Mouse (Mus musculus) neural tube, embryonic 10.5 days (tissue): Measurements from ENCODE around the gene Fgd3.

ENCODE experiments used
- DNase-seq: peaks from one replicate; pipeline ENCODE4 v3.0.0-alpha.2; 2017; ENCODE audit warnings: low spot score; ENCODE audit errors: extremely low spot score

Gene Fgd3

DNA sequence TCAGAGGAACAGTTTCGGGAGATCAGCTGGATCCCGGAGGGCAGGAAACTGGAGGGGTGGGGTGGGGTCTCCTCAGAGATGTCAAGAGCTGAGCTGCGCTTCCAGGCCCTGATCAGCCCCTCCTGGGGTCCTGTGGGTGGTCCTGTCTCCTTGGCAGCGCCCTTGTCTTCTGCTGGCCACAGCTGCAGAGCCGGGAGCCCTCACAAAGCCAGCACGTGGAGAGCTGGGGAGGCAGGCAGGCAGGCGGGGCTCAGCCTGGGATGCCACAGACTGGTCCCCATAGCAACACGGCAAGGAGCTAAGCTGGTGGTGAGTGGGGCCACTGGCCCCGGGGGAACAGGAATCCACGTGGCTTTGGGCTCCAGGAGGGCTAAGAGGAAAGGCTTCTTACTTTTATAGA, at the start of gene Fgd3:
TSS of gene Fgd3 (minus strand) at position 272 of the 400 bp plus-strand sequence.
- DNase-seq = peak; percentile 83

DNA sequence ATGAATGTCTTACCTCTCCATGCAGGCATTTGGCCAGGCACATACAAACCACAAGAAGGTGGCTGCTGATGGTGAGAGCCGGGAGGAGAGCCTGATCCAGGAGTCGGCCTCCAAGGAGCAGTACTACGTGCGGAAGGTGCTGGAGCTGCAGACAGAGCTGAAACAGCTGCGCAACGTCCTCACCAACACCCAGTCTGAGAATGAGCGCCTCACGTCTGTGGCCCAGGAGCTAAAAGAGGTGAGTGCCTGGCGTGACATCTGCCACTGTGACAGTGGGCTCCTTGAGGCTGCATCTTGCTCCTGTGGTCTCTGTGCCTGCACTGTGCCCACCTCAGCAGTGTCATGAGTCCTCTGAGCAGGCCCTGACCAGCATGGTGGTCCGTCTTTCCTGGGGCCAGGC, 49.3 kb upstream of the Fgd3 start:
- DNase-seq = no peak

DNA sequence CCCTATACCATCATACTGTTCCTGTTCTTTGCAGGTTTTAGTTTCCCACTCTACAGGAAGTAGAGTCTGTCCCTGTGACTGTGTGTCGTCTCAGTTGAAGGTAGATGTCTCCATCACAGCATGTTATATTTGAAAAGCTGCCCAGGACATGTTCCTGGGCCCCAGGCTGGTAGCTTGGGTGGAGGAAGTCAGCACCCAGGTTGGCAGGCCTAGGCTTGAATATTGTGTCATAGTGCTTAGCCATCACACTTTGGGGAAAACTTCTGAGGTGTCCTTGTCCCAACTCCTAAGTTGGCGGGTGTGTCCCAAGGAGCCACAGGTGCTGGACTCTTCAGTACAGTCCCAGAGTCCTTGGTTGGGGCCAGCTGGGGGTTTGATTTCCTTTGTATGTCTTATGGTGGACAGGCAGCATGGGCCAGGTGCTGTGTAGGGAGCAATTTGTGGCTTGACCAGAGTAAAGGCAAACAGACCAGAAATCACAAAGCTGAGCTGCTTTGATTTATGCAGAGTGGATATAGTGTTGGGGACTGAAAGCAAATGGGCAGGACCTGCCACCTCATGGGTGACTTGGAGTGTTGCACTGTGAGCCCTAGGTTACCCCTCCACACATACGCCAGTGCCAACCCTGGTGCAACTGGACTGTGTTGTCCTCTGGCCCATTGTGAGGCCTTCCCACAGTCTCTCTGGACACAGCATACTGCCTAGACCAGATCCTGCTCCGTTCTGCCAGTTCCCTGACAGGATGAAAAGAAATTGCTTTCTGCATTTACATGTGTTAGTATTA, 47.7 kb upstream of the Fgd3 start:
- DNase-seq = no peak

GRCm38 (mm10) chr13:49364716-49365115, 44.6 kb upstream of the Fgd3 start:
- DNase-seq = no peak

- no peak for DNase-seq
Observed at GRCm38 (mm10) chr13:49362804-49363203, 42.7 kb upstream of the Fgd3 start.

DNA sequence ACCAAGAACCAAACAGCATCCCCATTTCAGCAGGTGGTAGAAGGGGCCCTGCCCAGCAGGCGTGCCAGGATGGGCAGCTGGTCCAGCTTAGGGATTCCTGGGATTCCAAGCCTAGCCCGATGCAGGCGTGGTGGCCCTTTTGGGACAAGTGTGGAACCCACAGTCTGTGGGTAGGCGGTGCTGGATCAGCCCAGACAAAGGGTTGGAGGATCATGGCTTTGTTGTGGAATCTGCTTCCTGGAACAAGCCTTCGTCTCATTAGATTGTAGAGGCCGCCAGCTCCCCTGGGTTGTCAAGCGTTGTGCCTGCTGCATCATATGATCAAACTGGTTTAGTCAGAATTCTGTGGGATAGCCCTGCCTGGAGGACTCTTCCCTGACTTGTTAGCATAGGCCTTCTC, 42.3 kb upstream of the Fgd3 start:
- DNase-seq = no peak

- DNase-seq = no peak
Observed at GRCm38 (mm10) chr13:49360906-49361406, 40.8 kb upstream of the Fgd3 start.

DNA sequence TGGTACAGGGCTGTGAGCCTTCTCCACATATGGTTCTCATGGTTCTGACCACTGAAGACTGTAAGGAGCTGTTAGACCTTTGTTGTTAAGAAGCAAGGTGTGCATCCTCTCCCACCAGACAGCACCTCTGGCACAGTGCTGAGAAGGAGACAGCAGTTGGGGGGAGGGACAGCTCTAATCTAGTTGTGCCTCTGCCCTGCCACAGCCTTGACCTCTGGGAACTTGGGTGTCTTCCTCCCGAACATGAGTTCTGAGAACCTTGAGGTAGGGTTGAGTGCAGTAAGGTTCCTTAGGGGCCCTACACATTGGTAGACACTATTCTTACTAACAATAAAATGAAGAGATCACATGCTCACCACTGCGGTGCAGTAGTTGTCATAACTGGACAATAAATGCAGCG, 38.1 kb upstream of the Fgd3 start:
- DNase-seq = no peak

DNA sequence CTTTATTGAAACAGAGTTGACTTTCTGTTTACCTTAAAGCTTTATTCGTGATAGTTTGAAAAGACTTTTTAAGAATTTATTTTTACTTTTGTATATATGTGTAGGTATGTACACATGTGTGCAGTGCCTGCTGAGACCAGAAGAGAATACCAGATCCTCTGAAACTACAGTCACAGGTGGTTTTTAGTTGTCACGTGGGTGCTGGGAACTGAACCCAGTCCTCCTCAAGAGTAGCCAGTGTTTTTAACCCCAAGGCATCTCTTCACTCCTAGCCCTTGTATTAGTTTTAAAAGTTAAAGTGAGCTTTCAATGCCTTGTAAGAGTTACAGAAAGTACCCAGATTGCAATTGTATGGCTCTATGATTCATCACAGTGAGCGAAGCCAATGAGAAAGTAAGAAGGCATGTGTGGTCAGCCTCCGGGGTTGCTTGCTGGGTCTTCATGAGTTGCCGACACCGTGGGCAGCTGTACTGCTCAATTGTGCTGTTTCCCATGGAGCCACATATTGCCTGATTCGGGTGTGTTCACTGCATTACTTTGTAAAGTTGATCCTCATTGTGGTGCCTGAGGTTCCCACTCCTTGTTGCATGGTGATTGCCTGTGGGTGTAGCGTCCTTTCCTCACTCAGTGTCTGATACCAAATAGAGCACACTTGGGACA, 37.4 kb upstream of the Fgd3 start:
- no peak for DNase-seq

DNA sequence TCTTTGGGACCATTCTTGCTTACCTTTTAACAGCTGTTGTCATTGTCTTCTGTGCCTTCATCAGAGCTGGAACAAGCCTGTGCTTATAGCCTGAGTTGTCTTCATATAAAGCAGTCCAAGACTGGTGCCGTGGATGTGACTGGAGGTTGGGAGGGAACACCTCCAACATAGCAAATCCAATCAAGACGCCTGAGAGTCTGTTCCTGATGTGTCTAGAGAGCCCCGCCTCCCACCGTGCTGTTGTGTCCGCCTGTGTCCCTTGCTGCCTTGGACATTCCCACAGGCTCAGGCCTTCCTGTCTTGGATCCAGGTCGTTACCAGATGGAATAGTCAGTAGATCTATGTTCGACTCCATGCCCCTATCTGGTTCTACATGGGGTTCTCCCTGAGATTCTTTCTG, 36.0 kb upstream of the Fgd3 start:
- no peak for DNase-seq

- DNase-seq = no peak
Observed at GRCm38 (mm10) chr13:49355461-49356061, 35.5 kb upstream of the Fgd3 start.

DNA sequence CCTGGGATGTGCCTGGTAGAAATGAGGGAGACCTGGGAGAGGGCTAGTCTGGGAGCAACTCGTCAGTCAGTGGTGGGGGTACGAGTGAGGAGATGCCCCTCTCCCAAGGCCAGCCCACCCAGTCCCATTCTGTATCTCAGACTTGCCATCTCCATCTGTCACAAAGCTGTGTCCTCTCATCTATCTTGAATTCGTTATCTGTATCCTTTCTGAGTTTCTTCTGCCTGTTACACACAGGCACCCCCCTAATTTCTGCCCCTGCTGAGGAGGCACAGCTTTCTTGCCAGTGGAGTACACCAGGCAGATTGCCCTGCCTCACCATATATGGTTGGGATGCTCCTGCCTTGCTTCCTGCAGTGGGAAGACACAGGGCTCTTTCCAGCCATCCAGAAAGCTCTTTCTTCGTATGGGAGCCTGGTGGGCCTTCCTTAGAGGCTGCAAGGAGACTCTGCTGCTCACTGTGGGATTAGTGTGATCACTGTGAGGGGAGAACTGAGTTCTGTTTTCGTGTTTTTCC, 33.9 kb upstream of the Fgd3 start:
- DNase-seq = no peak

DNA sequence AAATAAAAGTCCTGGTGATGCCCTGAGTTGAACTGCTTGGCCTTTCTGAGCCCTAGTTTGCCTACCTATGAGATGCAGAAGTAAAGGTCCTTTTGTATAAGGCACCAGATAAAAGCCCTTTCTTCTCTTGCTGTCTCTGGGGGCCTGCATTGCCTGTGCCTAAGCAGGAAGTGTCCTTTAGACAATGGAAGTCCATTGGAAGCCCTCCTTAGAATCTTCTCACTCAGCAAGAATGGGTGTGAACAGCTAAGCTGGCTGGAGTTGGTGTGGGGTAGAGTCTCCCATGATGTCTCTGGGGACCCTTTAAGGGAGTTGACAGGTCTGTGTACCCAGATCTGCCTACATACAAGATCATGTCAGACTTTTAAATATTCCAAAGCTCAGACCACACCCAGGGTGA, 33.3 kb upstream of the Fgd3 start:
- no peak for DNase-seq

GRCm38 (mm10) chr13:49352581-49353159, 32.6 kb upstream of the Fgd3 start:
- no peak for DNase-seq

- no peak for DNase-seq
Observed at GRCm38 (mm10) chr13:49349836-49350505, 29.9 kb upstream of the Fgd3 start.

- DNase-seq = no peak
Observed at GRCm38 (mm10) chr13:49349335-49349734, 29.2 kb upstream of the Fgd3 start.

DNA sequence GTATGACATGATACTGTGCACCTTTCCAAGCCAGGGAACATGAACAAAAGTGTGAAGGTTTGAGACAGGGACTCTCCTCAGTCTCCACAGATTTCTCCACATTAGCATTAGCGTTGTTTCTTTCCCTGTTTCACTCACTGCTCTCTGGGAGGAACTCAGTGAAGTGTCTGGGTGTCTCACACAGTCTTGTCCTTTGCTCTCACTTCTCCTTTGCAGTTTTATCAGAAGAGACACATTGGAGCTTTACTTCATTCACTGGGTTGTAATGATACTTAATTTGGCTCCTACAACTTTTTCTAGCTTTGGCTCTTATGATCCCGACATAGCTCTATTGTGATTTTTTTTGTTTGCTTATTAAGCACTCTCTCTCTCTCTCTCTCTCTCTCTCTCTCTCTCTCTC, 28.4 kb upstream of the Fgd3 start:
- DNase-seq = no peak

DNA sequence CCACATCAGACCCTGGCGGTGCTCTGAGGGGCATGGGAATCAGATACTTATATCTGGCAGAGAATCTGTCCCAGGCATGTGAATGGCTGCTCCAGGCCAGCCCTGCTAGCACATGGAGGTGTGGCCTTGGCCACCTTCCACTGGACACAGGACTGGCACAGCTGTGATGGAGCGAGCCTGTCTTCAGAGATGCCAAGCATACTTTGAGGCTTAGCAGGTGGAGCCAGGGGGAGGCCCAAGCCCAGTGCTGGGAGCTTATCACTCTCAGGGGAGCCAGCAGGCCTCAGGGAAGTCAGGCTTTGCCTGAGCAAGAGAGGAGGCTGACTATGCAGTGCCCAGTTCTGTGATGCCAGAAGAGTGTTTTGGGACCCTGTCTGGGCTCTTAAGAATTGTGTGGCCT, 25.4 kb upstream of the Fgd3 start:
- DNase-seq = no peak

DNA sequence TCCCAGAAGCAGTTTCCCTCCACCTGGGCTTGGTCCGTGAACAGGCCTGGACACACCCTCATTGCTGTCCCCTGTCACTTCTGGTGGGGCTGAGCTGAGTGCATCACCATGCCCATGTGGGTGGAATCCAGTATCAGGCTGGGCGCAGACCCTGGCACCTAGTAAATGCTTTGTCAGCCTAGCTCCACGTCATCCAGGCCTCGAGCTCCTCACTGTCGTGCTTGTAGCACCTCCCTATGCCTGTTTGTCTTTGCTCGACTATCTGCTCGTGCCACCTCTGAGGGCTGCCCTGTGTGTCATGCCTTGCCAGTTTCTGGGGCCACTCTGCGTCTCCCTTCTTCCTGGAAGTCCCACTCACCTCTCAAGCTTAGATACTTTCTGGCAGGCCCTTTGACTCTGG, 24.5 kb upstream of the Fgd3 start:
- no peak for DNase-seq

- DNase-seq = no peak
Observed at GRCm38 (mm10) chr13:49342723-49343100, 22.6 kb upstream of the Fgd3 start.
